Mouse (Mus musculus): ENCODE data around the gene Il1rl1. TPM values are rescaled to one million over a fixed set of nuclear protein-coding genes. Genes with fewer than 3 reads are reported as not detected.

Il1rl1 gene
- polyA plus RNA-seq (2012; rRNA removed), result 0.95 and 1.0 TPM in 2 replicates

DNA sequence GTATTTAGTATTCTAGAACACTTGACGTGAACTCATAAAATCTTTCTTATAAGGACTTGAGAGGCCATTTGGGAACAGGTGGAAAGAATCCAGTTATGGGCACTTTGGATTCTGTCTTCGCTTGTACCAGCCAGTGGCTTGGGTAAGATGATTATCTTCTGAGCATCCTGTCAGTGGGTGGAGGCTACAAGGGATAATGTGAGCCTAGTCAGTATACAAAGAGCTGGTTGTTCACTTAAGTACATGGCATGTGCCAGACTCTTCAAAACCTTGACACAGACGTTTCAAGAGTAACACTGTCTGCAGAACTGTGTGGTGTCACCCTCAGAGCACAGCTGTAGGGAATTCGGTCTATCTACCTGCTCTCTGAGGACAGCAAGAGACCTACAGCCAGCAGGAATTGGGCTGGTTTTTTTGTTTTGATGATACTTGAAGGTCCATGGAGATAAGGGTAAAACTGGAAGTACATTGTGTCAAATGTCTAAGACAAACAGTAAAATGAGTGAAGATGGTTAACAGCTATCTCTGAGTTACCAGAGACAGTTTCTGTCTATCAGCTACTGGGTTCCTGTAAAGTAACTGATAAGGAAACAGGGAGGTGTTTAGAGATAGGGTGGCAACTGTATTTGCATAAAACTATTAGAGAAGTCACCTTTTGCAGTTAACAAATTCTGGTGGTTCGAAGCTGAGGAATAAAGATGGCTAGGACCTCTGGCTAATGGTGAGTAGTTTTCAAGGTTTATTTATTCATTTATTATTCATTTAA lies at the start of gene Il1rl1:
Gene Il1rl1 (plus strand): TSS at position 661 of the 766 bp plus-strand sequence.

DNA sequence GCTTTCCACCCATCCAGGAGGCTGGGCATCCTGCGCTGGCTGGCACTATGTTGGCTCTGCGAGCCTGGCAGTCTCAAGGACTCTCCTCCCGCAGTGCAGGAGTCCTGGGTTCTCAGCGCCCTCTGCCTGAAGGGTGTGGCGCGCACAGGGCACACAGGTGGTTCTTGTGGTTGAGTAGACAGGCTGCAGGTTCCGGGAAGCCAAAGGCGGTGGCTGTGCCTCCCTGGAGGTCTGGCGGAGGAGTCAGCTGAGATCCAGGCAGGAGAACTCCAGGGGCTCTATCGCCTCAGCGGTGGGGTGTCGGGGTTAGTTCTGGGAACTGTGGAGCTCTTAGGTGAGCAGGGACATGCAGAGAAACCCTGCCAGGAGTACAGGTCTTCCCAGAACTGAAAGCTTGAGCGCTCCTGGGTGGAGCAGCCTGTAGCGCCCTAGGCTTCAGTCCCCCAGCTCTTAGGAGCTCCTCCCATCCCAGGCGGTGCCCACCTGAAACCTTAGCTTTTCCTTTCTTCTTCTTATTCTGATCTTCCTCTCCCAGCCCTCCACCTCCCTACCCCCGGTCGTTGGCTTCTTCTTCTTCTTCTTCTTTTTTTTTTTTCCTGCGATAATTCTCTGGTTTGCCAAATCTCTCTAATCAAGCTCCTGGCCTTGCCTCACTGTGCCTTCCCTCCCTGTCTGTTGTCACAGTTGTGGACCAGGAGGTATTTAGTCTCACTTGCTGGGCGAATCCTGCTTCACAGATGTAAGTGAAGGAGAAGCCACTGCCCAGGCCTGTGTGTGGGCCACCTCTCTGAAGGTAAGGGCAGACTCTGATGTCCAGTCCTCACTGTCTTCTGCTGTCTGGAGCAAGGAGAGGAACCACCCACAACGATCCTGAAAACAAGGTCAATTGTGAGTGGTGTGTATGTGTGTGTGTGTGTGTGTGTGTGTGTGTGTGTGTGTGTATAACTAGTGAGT lies 36.4 kb downstream of the Il1rl1 start, which contains the start of gene Il18r1:
Gene Il18r1 (plus strand): TSS at position 76 of the 954 bp plus-strand sequence.

Other genes with a start within 250 kb of the Il1rl1 start
- 1.8 and 2.0 TPM in 2 replicates for gene Il1r1, start 204.5 kb upstream of the Il1rl1 start, polyA plus RNA-seq (2012; rRNA removed)
- 0.63 and 1.2 TPM in 2 replicates for gene Il1rl2, start 105.0 kb upstream of the Il1rl1 start, polyA plus RNA-seq (2012; rRNA removed)
- 0.52 and 0.73 TPM in 2 replicates for gene Il18r1, start 36.0 kb downstream of the Il1rl1 start, polyA plus RNA-seq (2012; rRNA removed)
- 0.01 TPM in 1 of 2 replicates, not detected in the other for gene Il18rap, start 85.8 kb downstream of the Il1rl1 start, polyA plus RNA-seq (2012; rRNA removed)
- 24.6 and 57.8 TPM in 2 replicates for gene Slc9a4, start 150.5 kb downstream of the Il1rl1 start, polyA plus RNA-seq (2012; rRNA removed)

Data from stomach, adult 2 months (tissue).